Mouse (Mus musculus) limb, embryonic 11.5 days (tissue): ENCODE measurements around the gene Sema6d. TPM values are rescaled to one million over a fixed set of nuclear protein-coding genes. Genes with fewer than 3 reads are reported as not detected.

Experiments
- ATAC-seq: fragments of 200-750 bp; cut with Nextera tagmentation; 2 replicates; pipeline ENCODE4 v1.8.0; 2017; ENCODE audit warnings: low read depth; ENCODE audit not compliant: insufficient number of reproducible peaks, low FRiP score, low TSS enrichment
- DNase-seq: peaks from one replicate; pipeline ENCODE4 v3.0.0-alpha.2; 2015; ENCODE audit warnings: low spot score
- H3K27ac ChIP-seq: fragments of 300-500 bp; sonication (generic); replicated peaks from 2 replicates; pipeline ENCODE4 v1.5.1; 2014; ENCODE audit warnings: low read depth, mild to moderate bottlenecking, low read length
- H3K27me3 ChIP-seq: fragments of 300-500 bp; sonication (generic); 2 replicates; pipeline ENCODE4 v1.6.1; 2014; ENCODE audit warnings: mild to moderate bottlenecking, low read length, mixed read lengths; ENCODE audit not compliant: control insufficient read depth, insufficient read depth
- H3K36me3 ChIP-seq: fragments of 300-500 bp; sonication (generic); 2 replicates; pipeline ENCODE4 v1.6.1; 2014; ENCODE audit warnings: mild to moderate bottlenecking, low read length, moderate library complexity, mixed read lengths; ENCODE audit not compliant: control insufficient read depth, insufficient read depth
- H3K4me1 ChIP-seq: fragments of 300-500 bp; sonication (generic); 2 replicates; pipeline ENCODE4 v1.6.1; 2014; ENCODE audit warnings: low read length, mixed read lengths; ENCODE audit not compliant: control insufficient read depth, insufficient read depth
- H3K4me2 ChIP-seq: fragments of 300-500 bp; sonication (generic); 2 replicates; pipeline ENCODE4 v1.6.1; 2014; ENCODE audit warnings: low read depth, mild to moderate bottlenecking, moderate library complexity; ENCODE audit not compliant: severe bottlenecking
- H3K4me3 ChIP-seq: fragments of 300-500 bp; sonication (generic); 2 replicates; pipeline ENCODE4 v1.5.1; 2014; ENCODE audit warnings: low read depth, low read length
- H3K9ac ChIP-seq: fragments of 300-500 bp; sonication (generic); 2 replicates; pipeline ENCODE4 v1.6.1; 2014; ENCODE audit warnings: mild to moderate bottlenecking, low read length
- H3K9me3 ChIP-seq: fragments of 300-500 bp; sonication (generic); 2 replicates; pipeline ENCODE4 v1.6.1; 2016; ENCODE audit warnings: low read length; ENCODE audit not compliant: control insufficient read depth
- WGBS: fragments of 180-500 bp; shearing (Covaris S2); extraction: QIAGEN DNeasy Blood & Tissue Kit; methylation state at CpG from one replicate; pipeline ENCODE4 v1.1.7; 2014; 5-methylcytosine and 5-hydroxymethylcytosine counted together
- polyA plus RNA-seq: library from polyadenylated mRNA; unstranded; fragments of >200 nt; fragmentation: Nextera tagmentation; extraction: Ambion mirVana; gene quantifications from 2 replicates; pipeline ENCODE4 v1.2.1, GENCODE M21; 2014

Sema6d gene
- polyA plus RNA-seq, 1 experiment from 2014 or later, result 6.2 TPM

DNA sequence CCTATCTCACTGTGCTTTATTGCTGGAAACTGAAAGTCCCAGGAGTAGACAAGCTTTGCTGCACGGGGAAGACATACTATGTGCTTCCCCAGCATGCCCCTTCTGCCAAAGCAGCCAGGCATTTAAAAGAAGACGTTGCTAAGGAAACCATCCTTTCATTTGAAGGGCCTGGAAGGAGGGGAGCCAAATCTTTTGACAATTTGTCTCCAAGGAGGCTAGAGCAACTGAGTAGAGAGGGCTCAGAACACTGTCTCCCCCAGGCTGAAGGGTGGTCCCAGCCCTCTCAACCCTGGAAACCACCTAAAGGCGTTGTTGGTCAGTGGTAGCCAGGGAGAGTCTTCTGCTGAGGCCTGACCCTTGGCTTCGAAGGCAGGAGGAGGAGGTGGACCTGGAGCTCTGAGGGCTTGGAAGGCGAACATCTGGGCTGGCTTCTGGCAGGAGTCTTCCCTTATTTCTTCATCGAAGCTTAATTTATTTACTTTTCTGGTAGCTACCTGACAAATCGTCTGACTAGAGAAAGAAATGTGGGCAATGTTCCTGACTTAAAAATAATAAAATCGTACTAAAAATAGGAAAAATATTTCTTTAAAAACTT, 545.6 kb downstream of the Sema6d start:
- no peak for ATAC-seq
- WGBS, result 71% methylated on average over 8 of the region's 8 CpGs

GRCm38 (mm10) chr2:124637080-124637479, 547.3 kb downstream of the Sema6d start:
- H3K4me2 ChIP-seq, result no peak overlapping the region
- H3K36me3 ChIP-seq, result no peaks in the 10 kb centered on the region
- H3K27me3 ChIP-seq, result no peaks in the 10 kb centered on the region
- no peak overlapping the region for H3K4me3 ChIP-seq
- H3K4me1 ChIP-seq, result no peaks in the 10 kb centered on the region
- H3K27ac ChIP-seq, result no peak overlapping the region
- WGBS, result 41% methylated on average over 4 of the region's 4 CpGs
- DNase-seq (no peak), ATAC-seq (no peak)
- no peak overlapping the region for H3K9ac ChIP-seq
- H3K9me3 ChIP-seq, result no peaks in the 10 kb centered on the region

More for the DNA sequence above, 545.6 kb downstream of the Sema6d start:
- Histone ChIP-seq H3K9me3 (no peaks in the 10 kb centered on the region), H3K27me3 (no peaks in the 10 kb centered on the region), H3K36me3 (no peaks in the 10 kb centered on the region), H3K4me3 (no peak overlapping the region), H3K4me2 (no peak overlapping the region), H3K4me1 (no peaks in the 10 kb centered on the region), H3K27ac (no peak overlapping the region), H3K9ac (no peak overlapping the region)
- no peak for DNase-seq

DNA sequence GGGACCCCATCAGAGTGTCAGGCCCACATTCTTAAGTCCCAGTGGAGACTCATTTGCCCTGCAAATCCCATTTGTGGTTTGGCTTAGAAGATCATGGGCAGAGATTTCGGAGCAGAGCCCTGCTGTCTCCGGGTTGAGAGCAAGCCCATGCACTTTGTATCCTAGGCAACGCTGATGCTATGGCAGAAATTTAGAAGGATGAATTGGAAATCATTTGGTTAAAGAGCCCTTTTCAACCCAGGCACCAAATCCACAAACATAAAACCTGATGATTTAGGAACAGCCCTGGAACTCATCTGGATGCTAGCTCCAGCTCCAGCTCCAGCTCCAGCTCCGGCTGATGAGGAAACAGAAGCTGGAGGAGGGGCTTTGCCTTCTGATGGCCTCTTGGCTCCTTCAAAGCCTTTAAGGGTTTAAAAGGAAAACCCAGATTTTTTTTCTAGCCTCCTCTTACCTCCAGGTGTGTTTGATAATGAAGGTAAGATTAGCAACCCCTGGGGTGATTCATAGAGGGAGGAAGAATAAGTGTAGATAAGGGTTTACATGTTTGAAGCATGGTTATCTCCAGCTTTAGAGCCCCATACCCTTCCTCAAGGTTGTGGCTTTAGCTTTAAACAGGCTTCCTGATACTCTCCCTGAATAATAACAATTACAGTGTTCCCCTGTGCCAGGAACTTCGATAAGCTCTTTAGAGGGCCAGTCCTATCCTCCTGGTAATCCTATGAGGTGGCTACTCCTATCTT, 549.6 kb downstream of the Sema6d start:
- H3K9me3 ChIP-seq, result no peaks in the 10 kb centered on the region
- no peak for DNase-seq
- no peak overlapping the region for H3K4me2 ChIP-seq
- H3K4me1 ChIP-seq, result no peaks in the 10 kb centered on the region
- H3K4me3 ChIP-seq, result no peak overlapping the region
- 69% methylated on average over 5 of the region's 5 CpGs for WGBS
- no peaks in the 10 kb centered on the region for H3K27me3 ChIP-seq
- no peak for ATAC-seq
- H3K9ac ChIP-seq, result no peak overlapping the region
- H3K36me3 ChIP-seq, result no peaks in the 10 kb centered on the region
- no peak overlapping the region for H3K27ac ChIP-seq

DNA sequence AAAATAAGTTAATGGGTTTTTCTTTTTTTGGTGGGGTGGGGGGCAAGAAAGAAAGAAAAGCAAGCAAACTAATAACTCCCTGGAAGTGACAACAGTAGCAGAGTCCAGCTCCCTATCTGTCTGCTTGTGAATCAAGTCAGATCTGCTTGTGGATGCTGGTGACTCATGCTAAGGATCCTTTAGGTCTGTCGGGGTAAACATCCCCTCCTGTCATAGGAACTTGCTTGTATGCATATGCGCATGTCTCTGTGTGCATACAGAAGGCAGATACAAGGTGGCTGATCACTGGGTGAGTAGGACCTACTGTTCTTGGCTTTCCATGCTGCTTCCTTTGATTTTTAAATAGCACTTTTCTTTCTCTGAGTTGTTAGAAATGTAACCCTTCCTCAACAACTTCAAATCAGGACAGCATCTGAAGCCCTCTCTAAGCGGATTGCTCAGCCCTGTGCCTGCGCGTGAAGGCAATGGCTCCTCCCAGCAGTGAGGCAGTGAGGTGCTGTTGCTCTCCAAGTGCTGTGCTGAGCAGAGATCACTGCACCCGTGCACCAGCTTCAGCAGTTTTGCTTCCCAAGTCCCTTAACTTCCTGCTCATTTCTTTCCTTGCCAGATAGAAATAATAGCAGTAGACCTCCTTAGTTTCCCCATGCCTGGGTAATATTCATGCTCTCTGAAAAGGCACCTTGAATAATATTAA, 550.9 kb downstream of the Sema6d start:
- Histone ChIP-seq H3K4me1 (no peaks in the 10 kb centered on the region), H3K27ac (no peak overlapping the region), H3K9ac (no peak overlapping the region), H3K36me3 (no peaks in the 10 kb centered on the region), H3K9me3 (no peaks in the 10 kb centered on the region), H3K4me3 (no peak overlapping the region), H3K27me3 (no peaks in the 10 kb centered on the region), H3K4me2 (no peak overlapping the region)
- WGBS, result 40% methylated on average over 6 of the region's 6 CpGs
- ATAC-seq (no peak), DNase-seq (no peak)

DNA sequence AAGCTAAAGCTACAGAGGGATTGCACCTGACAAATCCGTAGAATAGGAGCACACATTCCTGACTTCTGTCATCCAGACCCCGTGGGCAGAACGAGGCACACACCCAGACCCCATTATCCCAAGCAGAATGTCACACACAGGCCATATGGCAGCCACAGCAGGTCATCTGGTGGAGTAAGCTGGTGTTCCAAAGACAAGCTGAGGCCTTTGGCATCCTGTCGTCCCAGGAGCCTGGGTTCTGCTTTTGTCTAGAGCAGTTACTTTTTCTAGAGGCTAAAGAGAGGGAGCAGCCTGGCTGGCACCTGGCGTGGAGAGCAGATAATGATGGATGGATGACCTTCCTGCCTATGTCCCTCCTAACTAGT, 551.4 kb downstream of the Sema6d start:
- no peak for DNase-seq
- WGBS, result 22% methylated on average over 5 of the region's 5 CpGs
- no peak for ATAC-seq
- H3K4me2 ChIP-seq, result no peak overlapping the region
- no peaks in the 10 kb centered on the region for H3K9me3 ChIP-seq
- no peak overlapping the region for H3K4me3 ChIP-seq
- H3K9ac ChIP-seq, result no peak overlapping the region
- H3K36me3 ChIP-seq, result no peaks in the 10 kb centered on the region
- H3K4me1 ChIP-seq, result no peaks in the 10 kb centered on the region
- no peaks in the 10 kb centered on the region for H3K27me3 ChIP-seq
- H3K27ac ChIP-seq, result no peak overlapping the region

DNA sequence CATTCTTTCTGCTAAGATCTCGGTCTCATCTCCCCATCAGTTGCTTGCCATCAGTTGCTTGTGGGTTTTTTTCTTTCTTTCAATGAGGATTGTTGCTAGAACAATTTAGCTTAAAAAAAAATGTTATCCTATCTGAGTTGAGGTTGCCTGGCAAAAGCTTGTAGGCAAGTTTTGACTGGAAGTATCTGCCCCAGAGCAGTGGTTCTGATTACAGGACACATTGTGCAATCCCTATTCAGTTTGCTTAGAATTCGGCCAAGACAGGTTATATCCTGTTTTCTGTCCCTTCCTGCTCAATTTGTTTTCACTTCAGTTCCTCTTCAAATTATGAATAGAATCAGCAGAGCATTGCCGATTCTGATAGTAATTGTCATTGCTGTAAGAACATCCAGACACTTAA, 552.4 kb downstream of the Sema6d start:
- Histone ChIP-seq H3K36me3 (no peaks in the 10 kb centered on the region), H3K9me3 (no peaks in the 10 kb centered on the region), H3K27me3 (no peaks in the 10 kb centered on the region), H3K27ac (no peak overlapping the region), H3K4me3 (no peak overlapping the region), H3K4me1 (no peaks in the 10 kb centered on the region), H3K4me2 (no peak overlapping the region), H3K9ac (no peak overlapping the region)
- DNase-seq (no peak), ATAC-seq (no peak)
- WGBS, result 71% methylated on average over 3 of the region's 3 CpGs

DNA sequence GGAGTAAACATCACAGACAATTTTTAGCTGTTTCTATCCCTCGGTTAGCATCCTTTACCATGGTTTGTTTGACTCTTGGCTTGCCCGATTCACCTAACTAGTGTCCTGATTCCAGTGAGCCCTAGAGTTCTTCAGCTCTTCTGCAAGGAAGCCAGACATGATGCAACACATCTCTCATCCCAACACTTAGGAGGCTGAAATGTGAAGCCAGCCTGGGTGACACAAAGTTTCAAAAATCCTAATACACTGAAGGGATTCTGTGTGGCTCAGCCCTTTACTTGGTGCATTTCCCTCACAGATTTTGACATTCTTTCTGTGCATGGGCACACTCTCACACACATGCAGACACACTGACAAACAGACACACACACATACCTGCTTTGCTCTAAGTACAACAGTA, 560.8 kb downstream of the Sema6d start:
- ATAC-seq (no peak), DNase-seq (no peak)
- H3K4me1 ChIP-seq, result no peaks in the 10 kb centered on the region
- no peaks in the 10 kb centered on the region for H3K36me3 ChIP-seq
- H3K27ac ChIP-seq, result no peak overlapping the region
- WGBS, result 91% methylated on average over 2 of the region's 2 CpGs
- no peak overlapping the region for H3K9ac ChIP-seq
- no peak overlapping the region for H3K4me3 ChIP-seq
- no peak overlapping the region for H3K4me2 ChIP-seq
- H3K27me3 ChIP-seq, result no peaks in the 10 kb centered on the region
- H3K9me3 ChIP-seq, result no peaks in the 10 kb centered on the region

DNA sequence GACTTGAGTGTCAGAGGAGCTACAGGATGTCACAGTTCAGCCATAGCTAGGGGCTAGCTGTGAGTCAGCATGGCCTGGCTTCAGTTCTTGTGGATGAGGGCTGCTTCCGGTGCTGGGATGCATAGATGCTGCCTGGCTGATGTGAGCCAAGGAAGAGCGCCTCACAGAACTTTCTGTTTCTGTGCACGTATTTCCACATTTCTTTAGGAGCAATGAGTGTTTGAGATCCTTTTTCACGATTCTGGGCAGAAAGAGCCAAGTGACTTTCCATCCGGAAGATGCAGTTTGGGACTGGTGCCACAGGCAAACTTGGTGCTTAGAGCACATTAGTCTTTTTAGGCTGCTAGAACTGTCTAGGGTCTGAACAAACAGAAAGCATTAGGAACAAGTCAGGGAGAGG, 561.4 kb downstream of the Sema6d start:
- Histone ChIP-seq H3K9me3 (no peaks in the 10 kb centered on the region), H3K36me3 (no peaks in the 10 kb centered on the region), H3K4me3 (no peak overlapping the region), H3K4me2 (no peak overlapping the region), H3K9ac (no peak overlapping the region), H3K27me3 (no peaks in the 10 kb centered on the region), H3K27ac (no peak overlapping the region), H3K4me1 (no peaks in the 10 kb centered on the region)
- 89% methylated on average over 5 of the region's 5 CpGs for WGBS
- no peak for ATAC-seq
- DNase-seq, result no peak
